Mouse (Mus musculus): ENCODE measurements around the gene Rflna.

GRCm38 (mm10) chr5:124989724-124990123 lies 13.3 kb upstream of the Rflna start:
- TF ChIP-seq JUND (IDR thresholded peaks at IDR 0.05; ENCODE audit: low read depth, low read length) (no peak), EP300 (IDR thresholded peaks at IDR 0.05; ENCODE audit: low read depth in 1 of 2, low read length in 2 of 2) (no peak)

Data from MEL (cell line).